Mouse (Mus musculus): ENCODE measurements at regions not wholly inside any gene's neighbourhood (a gene's known extent, or its start where the extent isn't known, plus 50 kb on each side); places are given as distances from the start of the nearest gene placed in this dataset.
A peak's percentile ranks its signal among the peaks of the same experiment; 100 is the strongest.

DNA sequence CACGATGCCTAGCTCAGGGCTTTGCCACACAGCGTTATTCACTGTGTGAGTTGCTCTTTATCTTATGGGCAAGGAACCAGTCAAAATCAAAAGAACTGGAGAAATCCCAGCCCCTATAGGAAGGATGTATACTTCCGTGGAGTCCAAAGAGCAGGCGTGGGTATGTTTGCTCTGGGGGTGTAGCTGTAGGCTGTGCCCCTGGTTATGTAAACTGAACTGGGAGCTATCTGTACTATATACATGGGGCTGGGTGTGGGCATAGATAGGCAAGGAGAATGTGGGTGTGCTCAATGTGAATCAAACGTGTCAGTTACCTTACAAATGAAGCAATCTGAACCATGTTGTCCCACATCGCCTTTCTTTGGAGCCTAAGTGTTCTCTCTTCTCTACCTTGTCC lies 120.3 kb upstream of the Parp11 start:
- Histone ChIP-seq H3K27me3 (ENCODE audit: control insufficient read depth, insufficient read depth, low read length) (no peaks in the 10 kb centered on the region), H3K4me1 (ENCODE audit: control insufficient read depth, insufficient read depth, insufficient read length, low read length) (peaks cover 44% of the 10 kb centered on the region), H3K27ac (ENCODE audit: insufficient read depth, low read depth, low read length) (peak overlapping the region; percentile 82), H3K36me3 (ENCODE audit: control insufficient read depth, insufficient read depth, low read length) (no peaks in the 10 kb centered on the region), H3K4me3 (ENCODE audit: low read depth, low read length) (no peak overlapping the region)
- WGBS = 25% methylated on average over 6 of the region's 6 CpGs
- TF ChIP-seq POLR2A (IDR thresholded peaks at IDR 0.05; ENCODE audit: low read depth, low read length) (no peak), CTCF (IDR thresholded peaks at IDR 0.05; ENCODE audit: extremely low read depth, insufficient read length, insufficient replicate concordance, low read depth, low read length) (no peak)

DNA sequence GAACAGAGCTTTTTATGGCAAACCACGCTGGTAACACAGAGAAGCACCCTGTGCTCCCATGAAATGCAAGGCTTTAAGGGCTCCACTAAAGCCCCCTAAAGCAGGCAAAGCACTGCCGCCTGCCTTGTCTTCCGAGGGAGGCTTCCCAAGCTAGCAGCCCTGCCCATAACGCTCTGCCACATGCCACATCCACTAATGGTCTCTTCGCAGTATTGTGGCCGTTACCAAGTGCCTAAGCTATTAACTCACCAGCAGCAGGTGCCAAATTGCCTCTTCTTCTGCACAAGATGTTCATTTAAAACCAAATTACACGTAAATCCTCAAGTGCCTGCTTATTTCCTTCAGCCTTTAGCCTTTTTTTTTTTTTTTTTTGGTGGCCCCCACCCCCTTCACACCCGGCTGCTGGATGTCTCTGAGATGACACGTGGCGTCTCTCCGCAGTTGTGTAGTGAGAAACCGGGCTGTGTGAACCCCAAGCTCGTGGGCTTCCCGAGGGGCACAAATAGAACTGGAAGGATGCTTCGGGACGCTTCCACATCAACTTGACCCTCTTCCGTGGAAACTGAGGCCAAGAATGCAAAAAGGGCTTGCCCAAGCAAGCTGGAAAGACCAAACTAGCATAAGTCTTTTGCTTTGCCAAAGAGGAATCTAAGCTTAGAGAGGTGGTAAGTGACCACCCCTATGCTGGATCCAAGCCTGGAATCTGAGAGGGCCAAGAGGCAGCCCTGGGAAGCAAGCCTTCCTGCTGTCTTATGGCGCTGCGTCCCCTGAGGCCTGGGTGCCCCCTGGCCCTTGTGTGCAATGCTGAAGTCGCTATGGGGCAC lies 117.2 kb upstream of the Parp11 start:
- no peak overlapping the region for H3K27ac ChIP-seq (ENCODE audit: insufficient read depth, low read depth, low read length)
- peaks cover 35% of the 10 kb centered on the region for H3K4me1 ChIP-seq (ENCODE audit: control insufficient read depth, insufficient read depth, insufficient read length, low read length)
- TF ChIP-seq CTCF (IDR thresholded peaks at IDR 0.05; ENCODE audit: extremely low read depth, insufficient read length, insufficient replicate concordance, low read depth, low read length) (no peak), POLR2A (IDR thresholded peaks at IDR 0.05; ENCODE audit: low read depth, low read length) (no peak)
- no peaks in the 10 kb centered on the region for H3K27me3 ChIP-seq (ENCODE audit: control insufficient read depth, insufficient read depth, low read length)
- 77% methylated on average over 20 of the region's 20 CpGs for WGBS
- H3K4me3 ChIP-seq (ENCODE audit: low read depth, low read length) = no peak overlapping the region
- H3K36me3 ChIP-seq (ENCODE audit: control insufficient read depth, insufficient read depth, low read length) = no peaks in the 10 kb centered on the region

DNA sequence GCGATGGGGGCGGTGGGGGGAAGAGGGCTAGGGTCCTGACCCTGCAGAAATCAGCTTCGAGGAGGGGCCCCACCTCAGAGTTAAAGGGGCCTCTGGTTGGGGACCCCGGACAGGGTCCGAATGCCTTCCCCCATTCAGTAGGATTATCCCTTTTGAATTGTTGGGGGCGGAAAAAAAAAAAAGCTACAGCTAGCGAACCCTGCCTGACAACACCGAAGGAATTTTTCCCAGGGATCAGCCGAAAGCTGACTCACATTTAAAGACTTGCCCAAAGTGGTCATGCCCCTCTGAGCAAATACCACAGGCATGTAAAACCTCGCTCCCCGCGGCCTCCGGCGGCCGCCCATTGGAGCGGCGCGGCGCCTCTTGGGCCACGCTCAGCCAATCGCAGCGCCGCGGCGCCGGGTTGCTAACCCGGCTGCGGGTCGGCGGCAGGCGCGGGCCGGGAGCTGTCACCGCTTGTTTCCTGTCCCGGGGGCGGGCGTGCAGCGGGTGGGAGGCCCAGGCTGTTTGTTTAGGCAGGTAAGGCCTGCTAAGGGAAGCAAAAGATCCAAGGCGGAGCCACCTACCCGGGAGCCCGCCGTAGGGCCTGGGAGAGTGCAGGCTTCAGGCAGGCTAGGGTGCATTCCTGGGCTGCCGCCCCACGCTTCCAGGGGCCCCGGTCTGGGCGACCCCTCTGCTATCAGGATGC lies 116.5 kb upstream of the Parp11 start:
- peak overlapping the region; percentile 60 for H3K27ac ChIP-seq (ENCODE audit: insufficient read depth, low read depth, low read length)
- TF ChIP-seq POLR2A (IDR thresholded peaks at IDR 0.05; ENCODE audit: low read depth, low read length) = no peak; the same call in 1 of the 2 replicates
- no peak for TF ChIP-seq CTCF (IDR thresholded peaks at IDR 0.05; ENCODE audit: extremely low read depth, insufficient read length, insufficient replicate concordance, low read depth, low read length)
- H3K36me3 ChIP-seq (ENCODE audit: control insufficient read depth, insufficient read depth, low read length) = no peaks in the 10 kb centered on the region
- 2% methylated on average over 46 of the region's 46 CpGs for WGBS
- H3K4me3 ChIP-seq (ENCODE audit: low read depth, low read length) = peak overlapping the region; percentile 58
- H3K27me3 ChIP-seq (ENCODE audit: control insufficient read depth, insufficient read depth, low read length) = no peaks in the 10 kb centered on the region
- peaks cover 37% of the 10 kb centered on the region for H3K4me1 ChIP-seq (ENCODE audit: control insufficient read depth, insufficient read depth, insufficient read length, low read length)

DNA sequence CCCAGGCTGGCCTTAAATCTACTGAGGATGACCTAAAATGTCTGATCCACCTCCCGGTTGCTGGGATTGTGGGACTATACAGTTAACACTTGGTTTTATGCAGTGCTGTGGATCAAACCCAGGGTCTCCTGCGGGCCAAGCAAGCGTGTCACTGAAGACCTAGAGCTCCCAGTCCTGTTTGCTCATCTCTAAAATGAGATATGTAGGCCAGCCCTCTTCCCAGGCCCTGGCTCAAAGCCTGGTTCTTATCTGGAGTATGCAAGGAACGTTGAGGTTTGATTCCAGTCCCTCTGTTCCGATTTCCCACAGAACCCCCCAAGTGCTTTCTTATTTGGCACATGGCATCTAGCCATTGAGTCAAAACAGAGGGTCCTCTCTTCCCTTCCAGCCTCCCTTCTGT lies 115.5 kb upstream of the Parp11 start:
- Histone ChIP-seq H3K4me3 (ENCODE audit: low read depth, low read length) (no peak overlapping the region), H3K4me1 (ENCODE audit: control insufficient read depth, insufficient read depth, insufficient read length, low read length) (peaks cover 38% of the 10 kb centered on the region), H3K27me3 (ENCODE audit: control insufficient read depth, insufficient read depth, low read length) (no peaks in the 10 kb centered on the region), H3K27ac (ENCODE audit: insufficient read depth, low read depth, low read length) (peak overlapping the region; percentile 60; the same call in 1 of the 2 replicates), H3K36me3 (ENCODE audit: control insufficient read depth, insufficient read depth, low read length) (no peaks in the 10 kb centered on the region)
- TF ChIP-seq CTCF (IDR thresholded peaks at IDR 0.05; ENCODE audit: extremely low read depth, insufficient read length, insufficient replicate concordance, low read depth, low read length) (no peak), POLR2A (IDR thresholded peaks at IDR 0.05; ENCODE audit: low read depth, low read length) (no peak)
- WGBS = 41% methylated on average over 5 of the region's 5 CpGs

DNA sequence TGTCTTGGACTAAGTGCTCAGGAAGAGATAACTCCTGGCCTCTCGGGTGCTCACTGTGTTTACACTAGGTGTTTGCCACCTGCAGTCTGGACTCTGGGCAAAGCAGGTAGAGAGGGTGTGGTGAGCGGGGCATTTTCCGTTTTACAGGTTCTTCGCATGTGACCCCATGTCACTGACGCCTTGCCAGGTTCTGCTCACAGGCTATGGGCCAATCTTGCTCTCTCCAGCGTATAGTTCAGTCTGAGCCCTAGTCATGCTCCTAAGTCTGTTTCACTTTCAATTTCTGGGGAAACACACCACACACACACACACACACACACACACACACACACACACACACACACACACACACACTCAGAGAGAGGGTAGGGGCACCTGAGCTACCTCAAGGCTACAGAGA lies 112.4 kb upstream of the Parp11 start:
- 16% methylated on average over 6 of the region's 6 CpGs for WGBS
- Histone ChIP-seq H3K4me1 (ENCODE audit: control insufficient read depth, insufficient read depth, insufficient read length, low read length) (peaks cover 36% of the 10 kb centered on the region), H3K36me3 (ENCODE audit: control insufficient read depth, insufficient read depth, low read length) (no peaks in the 10 kb centered on the region), H3K27ac (ENCODE audit: insufficient read depth, low read depth, low read length) (peak overlapping the region; percentile 76), H3K4me3 (ENCODE audit: low read depth, low read length) (no peak overlapping the region), H3K27me3 (ENCODE audit: control insufficient read depth, insufficient read depth, low read length) (no peaks in the 10 kb centered on the region)
- TF ChIP-seq CTCF (IDR thresholded peaks at IDR 0.05; ENCODE audit: extremely low read depth, insufficient read length, insufficient replicate concordance, low read depth, low read length) (no peak), POLR2A (IDR thresholded peaks at IDR 0.05; ENCODE audit: low read depth, low read length) (no peak)

DNA sequence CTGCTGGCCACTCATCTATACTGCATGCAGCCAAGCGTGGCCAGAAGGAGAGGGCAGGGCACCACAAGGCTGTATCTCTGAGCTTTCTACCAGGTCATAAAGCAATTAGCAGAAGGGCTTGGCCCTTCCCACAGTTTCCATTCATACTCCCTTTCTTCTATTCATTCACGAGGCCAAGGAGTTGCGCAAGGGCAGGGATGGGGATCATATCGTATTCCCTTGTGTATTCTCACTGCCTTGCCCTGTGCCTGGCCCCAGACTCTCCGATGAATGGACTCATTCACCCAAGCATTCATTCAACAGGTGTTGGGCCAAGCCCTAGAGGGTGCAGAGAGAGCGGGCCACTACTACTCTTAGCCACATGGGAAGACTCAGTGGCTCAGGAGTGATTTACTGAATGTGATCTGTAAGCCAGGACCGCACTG lies 111.2 kb upstream of the Parp11 start:
- Histone ChIP-seq H3K27me3 (ENCODE audit: control insufficient read depth, insufficient read depth, low read length) (no peaks in the 10 kb centered on the region), H3K4me3 (ENCODE audit: low read depth, low read length) (no peak overlapping the region), H3K36me3 (ENCODE audit: control insufficient read depth, insufficient read depth, low read length) (no peaks in the 10 kb centered on the region), H3K4me1 (ENCODE audit: control insufficient read depth, insufficient read depth, insufficient read length, low read length) (peaks cover 31% of the 10 kb centered on the region), H3K27ac (ENCODE audit: insufficient read depth, low read depth, low read length) (peak overlapping the region; percentile 76)
- WGBS = 28% methylated on average over 7 of the region's 7 CpGs
- TF ChIP-seq CTCF (IDR thresholded peaks at IDR 0.05; ENCODE audit: extremely low read depth, insufficient read length, insufficient replicate concordance, low read depth, low read length) (no peak), POLR2A (IDR thresholded peaks at IDR 0.05; ENCODE audit: low read depth, low read length) (no peak)

DNA sequence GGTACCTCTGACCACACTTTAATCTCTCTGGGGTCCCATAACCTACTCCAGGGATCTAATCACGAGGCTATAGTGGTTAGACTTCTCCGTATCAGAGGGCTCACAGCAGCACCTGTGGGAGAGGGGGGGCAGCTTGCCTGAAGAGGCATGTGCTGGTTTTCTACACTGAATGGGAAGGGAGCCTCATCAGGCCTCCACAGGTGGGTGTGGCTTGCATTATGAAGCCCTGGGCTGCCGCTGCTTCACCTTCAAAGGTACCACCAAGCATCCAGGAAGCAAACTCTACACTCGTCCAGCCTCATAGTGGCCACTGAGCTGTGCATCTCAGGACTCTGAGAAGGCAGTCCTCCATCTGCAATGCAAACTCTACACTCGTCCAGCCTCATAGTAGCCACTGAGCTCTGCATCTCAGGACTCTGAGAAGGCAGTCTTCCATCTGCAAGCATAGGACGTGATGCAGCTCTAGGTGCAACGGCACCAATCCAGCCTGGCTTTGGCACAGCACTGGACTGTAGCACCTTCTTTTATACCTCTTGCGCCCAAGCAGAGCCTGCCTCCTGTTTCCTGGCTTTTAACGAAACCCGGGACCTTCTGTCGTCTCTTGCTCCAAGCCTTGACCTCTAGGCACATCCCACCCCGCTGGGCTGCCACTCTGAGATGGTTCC lies 110.5 kb upstream of the Parp11 start:
- H3K4me1 ChIP-seq (ENCODE audit: control insufficient read depth, insufficient read depth, insufficient read length, low read length) = peaks cover 35% of the 10 kb centered on the region
- WGBS = 63% methylated on average over 12 of the region's 12 CpGs
- no peaks in the 10 kb centered on the region for H3K36me3 ChIP-seq (ENCODE audit: control insufficient read depth, insufficient read depth, low read length)
- no peaks in the 10 kb centered on the region for H3K27me3 ChIP-seq (ENCODE audit: control insufficient read depth, insufficient read depth, low read length)
- no peak for TF ChIP-seq CTCF (IDR thresholded peaks at IDR 0.05; ENCODE audit: extremely low read depth, insufficient read length, insufficient replicate concordance, low read depth, low read length)
- no peak for TF ChIP-seq POLR2A (IDR thresholded peaks at IDR 0.05; ENCODE audit: low read depth, low read length)
- H3K27ac ChIP-seq (ENCODE audit: insufficient read depth, low read depth, low read length) = peak overlapping the region; percentile 69
- no peak overlapping the region for H3K4me3 ChIP-seq (ENCODE audit: low read depth, low read length)

All from small intestine, adult 2 months (tissue).